Mouse (Mus musculus) CH12.LX (cell line): ENCODE measurements around the gene St6galnac4. TPM values are rescaled to one million over a fixed set of nuclear protein-coding genes. Genes with fewer than 3 reads are reported as not detected.
A peak's percentile ranks its signal among the peaks of the same experiment; 100 is the strongest.

Source experiments
- DNase-seq: peaks from one replicate; pipeline ENCODE4 v3.0.0-alpha.2; 2013; ENCODE audit errors: extremely low read depth
- H3K27ac ChIP-seq: 2 replicates; pipeline ENCODE4 v1.5.1; 2012; ENCODE audit warnings: low read depth, mild to moderate bottlenecking, control low read depth, moderate library complexity; ENCODE audit not compliant: insufficient read depth
- H3K27me3 ChIP-seq: replicated peaks from 2 replicates; pipeline ENCODE3; 2012; ENCODE audit warnings: inconsistent platforms
- H3K36me3 ChIP-seq, 2 experiments: replicated peaks in 1 of 2; 2 replicates each; pipeline versions ENCODE3 to v1.6.1; 2012; ENCODE audit warnings: inconsistent platforms in 1 of 2, low read length in 1 of 2, mild to moderate bottlenecking in 1 of 2, mixed read lengths in 1 of 2, moderate library complexity in 1 of 2; ENCODE audit not compliant: control insufficient read depth in 1 of 2, insufficient read depth in 1 of 2
- H3K4me1 ChIP-seq, 2 experiments: 2 replicates each; pipeline ENCODE4 v1.6.1; 2012; ENCODE audit warnings: inconsistent platforms in 1 of 2, moderate library complexity in 1 of 2; ENCODE audit not compliant: insufficient read depth in 2 of 2, control insufficient read depth in 1 of 2
- H3K4me2 ChIP-seq: 2 replicates; pipeline ENCODE4 v1.6.1; 2012; ENCODE audit warnings: low read depth, mild to moderate bottlenecking, control low read depth; ENCODE audit not compliant: poor library complexity, insufficient read depth, severe bottlenecking
- H3K4me3 ChIP-seq, 3 experiments: fragments of 150-350 bp in 1 of 3; sonication (generic) in 1 of 3; replicated peaks in 1 of 3; 2 replicates each; pipeline versions ENCODE3 to v1.5.1; 2011 to 2012; ENCODE audit warnings: low read depth in 2 of 3, low read length in 2 of 3, mild to moderate bottlenecking in 2 of 3, moderate library complexity in 2 of 3, control low read depth in 1 of 3, improper control_type of control experiment in 1 of 3, inconsistent platforms in 1 of 3, mixed read lengths in 1 of 3; ENCODE audit not compliant: poor library complexity in 1 of 3
- H3K79me2 ChIP-seq: replicated peaks from 2 replicates; pipeline ENCODE4 v1.6.1; 2012; ENCODE audit warnings: mild to moderate bottlenecking, moderate library complexity; ENCODE audit not compliant: control insufficient read depth, poor library complexity, insufficient read depth, severe bottlenecking; ENCODE audit errors: extremely low read depth
- H3K9ac ChIP-seq: 2 replicates; pipeline ENCODE4 v1.6.1; 2012; ENCODE audit warnings: low read depth, mild to moderate bottlenecking, control low read depth, moderate library complexity; ENCODE audit not compliant: insufficient read depth
- H3K9me3 ChIP-seq: replicated peaks from 2 replicates; pipeline ENCODE3; 2012; ENCODE audit warnings: low read length, inconsistent platforms, mixed read lengths
- BHLHE40 ChIP-seq: IDR thresholded peaks from 2 replicates; pipeline ENCODE4 v1.6.1; 2011; ENCODE audit warnings: mild to moderate bottlenecking, low read depth, low read length, improper control_type of control experiment
- CHD1 ChIP-seq: IDR thresholded peaks from 2 replicates; pipeline ENCODE4 v1.6.1; 2012; ENCODE audit warnings: low read depth, low read length, improper control_type of control experiment, inconsistent platforms
- CHD2 ChIP-seq: IDR thresholded peaks from 2 replicates; pipeline ENCODE4 v1.6.1; 2011; ENCODE audit warnings: low read length, improper control_type of control experiment
- GABPA ChIP-seq: IDR thresholded peaks from 2 replicates; pipeline ENCODE4 v1.6.1; 2012; ENCODE audit warnings: low read depth, low read length, improper control_type of control experiment, inconsistent platforms; ENCODE audit not compliant: insufficient replicate concordance
- HCFC1 ChIP-seq: IDR thresholded peaks from 2 replicates; pipeline ENCODE4 v1.6.1; 2012; ENCODE audit warnings: low read depth, mild to moderate bottlenecking, inconsistent platforms, low read length, improper control_type of control experiment
- JUND ChIP-seq: conservative IDR thresholded peaks from 2 replicates; pipeline ENCODE4 v1.6.1; 2011; ENCODE audit warnings: low read depth, low read length, improper control_type of control experiment
- KAT2A ChIP-seq: IDR thresholded peaks from 2 replicates; pipeline ENCODE4 v1.6.1; 2012; ENCODE audit warnings: low read length, improper control_type of control experiment, inconsistent platforms; ENCODE audit not compliant: insufficient replicate concordance
- MAX ChIP-seq: IDR thresholded peaks from 2 replicates; pipeline ENCODE4 v1.6.1; 2011; ENCODE audit warnings: low read length, improper control_type of control experiment
- MEF2A ChIP-seq: IDR thresholded peaks from 2 replicates; pipeline ENCODE4 v1.6.1; 2014; ENCODE audit warnings: low read depth, mild to moderate bottlenecking, inconsistent platforms, low read length, improper control_type of control experiment, borderline replicate concordance
- MYC ChIP-seq: IDR thresholded peaks from 2 replicates; pipeline ENCODE4 v1.6.1; 2011; ENCODE audit warnings: low read depth, mild to moderate bottlenecking, improper control_type of control experiment, low read length
- NELFE ChIP-seq: IDR thresholded peaks from 2 replicates; pipeline ENCODE4 v1.6.1; 2011; ENCODE audit warnings: low read depth, low read length, improper control_type of control experiment
- PAX5 ChIP-seq: IDR thresholded peaks from 2 replicates; pipeline ENCODE4 v1.6.1; 2012; ENCODE audit warnings: low read length, inconsistent platforms, mixed read lengths
- POLR2A ChIP-seq: IDR thresholded peaks from 2 replicates; pipeline ENCODE4 v1.6.1; 2011; ENCODE audit warnings: low read depth, mild to moderate bottlenecking, improper control_type of control experiment, low read length
- POLR2AphosphoS2 ChIP-seq: IDR thresholded peaks from 2 replicates; pipeline ENCODE4 v1.6.1; 2011; ENCODE audit warnings: low read depth, low read length, improper control_type of control experiment
- RAD21 ChIP-seq: IDR thresholded peaks from 2 replicates; pipeline ENCODE4 v1.6.1; 2011; ENCODE audit warnings: low read depth, mild to moderate bottlenecking, low read length, improper control_type of control experiment, moderate library complexity
- SIN3A ChIP-seq: IDR thresholded peaks from 2 replicates; pipeline ENCODE4 v1.6.1; 2012; ENCODE audit warnings: low read length, improper control_type of control experiment, inconsistent platforms
- SMC3 ChIP-seq: IDR thresholded peaks from 2 replicates; pipeline ENCODE4 v1.6.1; 2011; ENCODE audit warnings: low read depth, low read length, improper control_type of control experiment
- TBP ChIP-seq: conservative IDR thresholded peaks from 2 replicates; pipeline ENCODE4 v1.6.1; 2011; ENCODE audit warnings: low read depth, low read length, improper control_type of control experiment
- TCF12 ChIP-seq: IDR thresholded peaks from 2 replicates; pipeline ENCODE4 v1.6.1; 2014; ENCODE audit warnings: low read depth, mild to moderate bottlenecking, inconsistent platforms, low read length, improper control_type of control experiment
- USF1 ChIP-seq: IDR thresholded peaks from 2 replicates; pipeline ENCODE4 v1.6.1; 2014; ENCODE audit warnings: low read depth, mild to moderate bottlenecking, inconsistent platforms, low read length, improper control_type of control experiment
- USF2 ChIP-seq: conservative IDR thresholded peaks from 2 replicates; pipeline ENCODE4 v1.6.1; 2011; ENCODE audit warnings: low read depth, low read length, improper control_type of control experiment
- ZMIZ1 ChIP-seq: IDR thresholded peaks from 2 replicates; pipeline ENCODE4 v1.6.1; 2012; ENCODE audit warnings: low read depth, mild to moderate bottlenecking, inconsistent platforms, low read length, improper control_type of control experiment
- dilution Hi-C: fragments of 300-500 bp; cut with MboI; formaldehyde crosslinking; loops from 2 replicates; pipeline ENCODE4 v1.14.3; 2020; ENCODE audit warnings: low sequenced_read_pairs; ENCODE audit not compliant: extremely low pct_unique_long_range_greater_than_20kb, extremely low pct_ligation_motif_present
- in situ Hi-C: fragments of 300-500 bp; cut with MboI; formaldehyde crosslinking; loops from 3 replicates; pipeline ENCODE4 v1.14.3; 2019; ENCODE audit warnings: low sequenced_read_pairs, low pct_ligation_motif_present, low pct_unique_long_range_greater_than_20kb, mixed read lengths
- polyA plus RNA-seq: library from polyadenylated mRNA; unstranded; fragments of >175 nt; gene quantifications from 2 replicates; pipeline ENCODE4 v1.2.1, GENCODE M21; 2012; ENCODE audit warnings: low read depth; ENCODE audit not compliant: insufficient read length
- total RNA-seq, 2 experiments: library from RNA; depleted of rRNA; stranded (reverse); fragments of 300-350 nt in 1 of 2; fragments of >200 nt in 1 of 2; gene quantifications; 2 replicates each; pipeline ENCODE4 v1.2.3; 2012 to 2014

The St6galnac4 gene
- total and polyA plus RNA-seq, 3 experiments, result 51.9 to 81.7 (median 58.3) TPM

DNA sequence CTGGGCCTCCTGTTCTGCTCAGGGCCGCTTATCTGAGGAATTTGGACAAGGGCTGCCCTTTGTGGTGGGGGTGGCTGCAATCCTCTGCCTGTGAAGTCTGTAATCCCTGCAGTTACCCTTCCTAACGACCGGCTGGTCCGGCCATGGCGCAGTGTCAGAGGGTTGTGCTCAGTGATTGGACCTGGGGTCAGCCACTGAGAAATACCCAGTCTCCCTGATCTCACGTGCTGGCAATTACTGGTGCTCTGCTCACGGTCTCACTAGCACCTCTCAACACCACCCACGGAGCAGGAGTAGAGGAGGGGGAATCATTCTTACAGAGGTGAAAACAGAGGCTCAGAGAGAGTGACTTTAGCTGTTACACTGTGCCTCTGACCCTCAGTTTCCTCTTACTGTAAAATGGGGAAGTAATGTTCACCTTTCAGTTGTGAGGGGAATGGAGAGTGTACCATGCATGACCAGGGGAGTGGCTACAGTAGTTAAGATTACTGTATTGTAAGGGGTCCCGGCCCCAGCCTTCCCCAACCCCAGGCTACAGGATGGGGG lies 49.5 kb upstream of the St6galnac4 start:
- H3K4me3 ChIP-seq, result peak overlapping the region; percentile 67 to 86 (median 69)
- peaks cover 16 to 43% of the 10 kb centered on the region in 2 experiments for H3K4me1 ChIP-seq
- DNase-seq, result peak; percentile 76
- H3K36me3 ChIP-seq, result peaks cover 0 to 3% of the 10 kb centered on the region in 2 experiments
- in situ Hi-C loops, result no loop called here
- peak overlapping the region; percentile 89 for H3K4me2 ChIP-seq
- H3K27me3 ChIP-seq, result peaks cover 6% of the 10 kb centered on the region
- H3K27ac ChIP-seq, result peak overlapping the region; percentile 68
- H3K79me2 ChIP-seq, result no peaks in the 10 kb centered on the region; the same call in 1 of the 2 replicates
- H3K9ac ChIP-seq, result peak overlapping the region; percentile 84
- TF ChIP-seq ZMIZ1 (no peak), PAX5 (no peak), MEF2A (no peak), MYC (0 out of 2 replicates have a peak, but pooled peaks have one; percentile 26), USF2 (no peak), HCFC1 (peak; percentile 59; the same call in 1 of the 2 replicates), SIN3A (no peak), JUND (no peak), CHD2 (no peak), TBP (peak; percentile 65; the same call in 1 of the 2 replicates), USF1 (no peak), GABPA (no peak), BHLHE40 (peak; percentile 93), RAD21 (no peak), POLR2A (peak; percentile 41; the same call in 1 of the 2 replicates), TCF12 (no peak)
- dilution Hi-C loops, result no loop called here
- H3K9me3 ChIP-seq, result no peaks in the 10 kb centered on the region

DNA sequence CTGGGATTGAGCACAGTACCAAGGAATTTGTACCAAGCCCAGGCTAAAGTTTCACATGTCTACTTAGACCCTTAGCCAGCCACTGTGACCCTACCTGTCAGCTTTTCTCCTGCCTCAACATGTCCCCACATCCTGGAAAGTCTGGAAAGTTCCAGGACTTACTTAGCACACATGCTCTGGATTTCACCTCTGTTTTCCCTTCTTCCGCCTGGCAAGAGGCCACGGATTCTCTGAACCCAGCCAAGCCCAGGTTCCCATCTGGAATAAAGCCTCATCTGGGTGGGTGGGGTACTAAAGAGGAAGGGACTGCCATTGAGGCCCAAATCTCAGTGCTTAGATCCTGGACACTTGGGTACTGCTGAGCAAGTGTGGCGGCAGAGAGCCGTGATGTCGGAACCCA lies 49.0 kb upstream of the St6galnac4 start:
- H3K27ac ChIP-seq, result no peak overlapping the region
- H3K36me3 ChIP-seq, result peaks cover 0 to 3% of the 10 kb centered on the region in 2 experiments
- dilution Hi-C loops, result no loop called here
- no peaks in the 10 kb centered on the region; the same call in 1 of the 2 replicates for H3K79me2 ChIP-seq
- peak overlapping the region; percentile 89; the same call in 1 of the 2 replicates for H3K4me2 ChIP-seq
- H3K27me3 ChIP-seq, result peaks cover 6% of the 10 kb centered on the region
- no peak for DNase-seq
- peak overlapping the region in 1 of 3 experiments; percentile 69 for H3K4me3 ChIP-seq
- no peak overlapping the region for H3K9ac ChIP-seq
- no peaks in the 10 kb centered on the region for H3K9me3 ChIP-seq
- in situ Hi-C loops, result no loop called here
- H3K4me1 ChIP-seq, result peaks cover 16 to 48% of the 10 kb centered on the region in 2 experiments
- no peak for TF ChIP-seq MAX
- TF ChIP-seq SIN3A, result no peak
- TF ChIP-seq TBP, result no peak
- no peak for TF ChIP-seq NELFE
- no peak for TF ChIP-seq TCF12
- TF ChIP-seq KAT2A, result no peak
- TF ChIP-seq CHD1, result no peak
- TF ChIP-seq POLR2AphosphoS2, result no peak
- no peak for TF ChIP-seq SMC3
- no peak for TF ChIP-seq USF1
- no peak for TF ChIP-seq MYC
